Mouse (Mus musculus) lung, adult 2 months (tissue): ENCODE data around the gene Cwc22.

Source experiments
- CTCF ChIP-seq: fragments of 200-500 bp; IDR thresholded peaks from 2 replicates; pipeline ENCODE4 v1.5.1; 2011; ENCODE audit warnings: mild to moderate bottlenecking, low read length, control low read depth; ENCODE audit not compliant: insufficient read depth
- POLR2A ChIP-seq: fragments of 200-500 bp; IDR thresholded peaks from 2 replicates; pipeline ENCODE4 v1.6.1; 2011; ENCODE audit warnings: low read depth, mild to moderate bottlenecking, control low read depth, low read length, borderline replicate concordance; ENCODE audit errors: extremely low read depth

DNA sequence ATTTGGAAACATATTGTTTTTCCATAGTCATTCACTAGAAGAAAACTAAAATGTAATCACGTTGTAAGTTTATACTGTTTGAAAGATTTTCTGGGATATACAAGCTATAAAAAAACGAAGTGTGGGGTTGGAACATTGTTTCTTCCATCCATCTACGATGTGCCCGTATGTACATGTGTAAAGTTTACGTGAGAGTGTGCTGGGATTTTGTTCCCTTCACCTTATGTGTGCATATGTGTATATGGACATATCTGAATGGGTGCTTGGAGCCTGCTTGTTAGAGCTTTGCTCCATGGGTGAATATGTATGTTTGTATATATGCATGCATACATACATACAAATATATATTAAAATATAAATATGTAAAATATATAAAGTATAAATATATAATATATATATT lies 45.4 kb downstream of the Cwc22 start:
- no peak for TF ChIP-seq POLR2A
- no peak for TF ChIP-seq CTCF
